Mouse (Mus musculus) hindbrain, embryonic 11.5 days (tissue): ENCODE results near the gene Trim2. TPM values are rescaled to one million over a fixed set of nuclear protein-coding genes. Genes with fewer than 3 reads are reported as not detected.

Experiments used
- ATAC-seq: fragments of 200-750 bp; cut with Nextera tagmentation; 2 replicates; pipeline ENCODE4 v1.8.0; 2017; ENCODE audit warnings: mild to moderate bottlenecking, moderate TSS enrichment, moderate library complexity; ENCODE audit not compliant: low FRiP score
- DNase-seq: peaks from one replicate; pipeline ENCODE4 v3.0.0-alpha.2; 2015; ENCODE audit warnings: low spot score
- H3K27ac ChIP-seq: fragments of 300-500 bp; sonication (generic); 2 replicates; pipeline ENCODE4 v1.5.1; 2014; ENCODE audit warnings: mild to moderate bottlenecking, low read depth, low read length
- H3K27me3 ChIP-seq: fragments of 300-500 bp; sonication (generic); 2 replicates; pipeline ENCODE4 v1.6.1; 2014; ENCODE audit warnings: mild to moderate bottlenecking, low read length, moderate library complexity, mixed read lengths; ENCODE audit not compliant: control insufficient read depth, insufficient read depth
- H3K36me3 ChIP-seq: fragments of 300-500 bp; sonication (generic); 2 replicates; pipeline ENCODE4 v1.6.1; 2014; ENCODE audit warnings: mild to moderate bottlenecking, low read length, moderate library complexity, mixed read lengths; ENCODE audit not compliant: control insufficient read depth, insufficient read depth
- H3K4me1 ChIP-seq: fragments of 300-500 bp; sonication (generic); replicated peaks from 2 replicates; pipeline ENCODE4 v1.6.1; 2014; ENCODE audit warnings: low read length, mixed read lengths; ENCODE audit not compliant: control insufficient read depth, insufficient read depth
- H3K4me2 ChIP-seq: fragments of 300-500 bp; sonication (generic); replicated peaks from 2 replicates; pipeline ENCODE4 v1.6.1; 2014; ENCODE audit warnings: mild to moderate bottlenecking, low read depth, low read length
- H3K4me3 ChIP-seq: fragments of 300-500 bp; sonication (generic); 2 replicates; pipeline ENCODE4 v1.5.1; 2014; ENCODE audit warnings: low read depth, low read length
- H3K9ac ChIP-seq: fragments of 300-500 bp; sonication (generic); 2 replicates; pipeline ENCODE4 v1.6.1; 2014; ENCODE audit warnings: low read depth, low read length
- H3K9me3 ChIP-seq: fragments of 300-500 bp; sonication (generic); 2 replicates; pipeline ENCODE4 v1.6.1; 2016; ENCODE audit warnings: low read length; ENCODE audit not compliant: control insufficient read depth
- WGBS: fragments of 180-500 bp; shearing (Covaris S2); extraction: QIAGEN DNeasy Blood & Tissue Kit; methylation state at CpG from one replicate; pipeline ENCODE4 v1.1.7; 2014; 5-methylcytosine and 5-hydroxymethylcytosine counted together
- polyA plus RNA-seq: library from polyadenylated mRNA; unstranded; fragments of >200 nt; fragmentation: Nextera tagmentation; extraction: Ambion mirVana; gene quantifications from 2 replicates; pipeline ENCODE4 v1.2.1, GENCODE M21; 2014

Trim2 gene
- polyA plus RNA-seq, 1 experiment from 2014 or later, result 104 TPM

DNA sequence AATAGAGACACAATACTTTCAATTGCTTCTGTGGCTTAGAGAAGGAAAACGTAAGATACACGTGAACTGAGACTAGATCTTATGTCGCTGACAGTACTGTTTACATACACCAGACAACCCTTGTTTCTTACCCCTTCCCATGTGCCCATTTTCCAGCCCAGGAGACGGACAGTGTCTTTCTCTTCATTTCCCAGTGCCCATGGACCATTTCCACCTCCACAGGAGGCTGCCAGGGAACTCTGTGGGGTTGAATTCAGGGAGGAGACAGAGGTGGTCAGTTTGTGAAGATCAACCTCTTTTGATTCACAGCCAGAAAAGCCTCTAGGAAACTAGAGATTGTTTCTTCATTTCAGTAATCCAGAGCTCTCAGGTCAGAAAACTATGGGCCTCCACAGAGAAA lies 5.0 kb downstream of the Trim2 start:
- Histone ChIP-seq H3K9ac (no peak overlapping the region), H3K9me3 (no peaks in the 10 kb centered on the region), H3K4me3 (no peak overlapping the region), H3K4me2 (no peak overlapping the region), H3K27ac (no peak overlapping the region), H3K4me1 (peaks cover 4% of the 10 kb centered on the region), H3K27me3 (peaks cover 2% of the 10 kb centered on the region; the same call in 1 of the 2 replicates), H3K36me3 (no peaks in the 10 kb centered on the region)
- no peak for DNase-seq
- 81% methylated on average over 4 of the region's 4 CpGs for WGBS
- ATAC-seq, result no peak

DNA sequence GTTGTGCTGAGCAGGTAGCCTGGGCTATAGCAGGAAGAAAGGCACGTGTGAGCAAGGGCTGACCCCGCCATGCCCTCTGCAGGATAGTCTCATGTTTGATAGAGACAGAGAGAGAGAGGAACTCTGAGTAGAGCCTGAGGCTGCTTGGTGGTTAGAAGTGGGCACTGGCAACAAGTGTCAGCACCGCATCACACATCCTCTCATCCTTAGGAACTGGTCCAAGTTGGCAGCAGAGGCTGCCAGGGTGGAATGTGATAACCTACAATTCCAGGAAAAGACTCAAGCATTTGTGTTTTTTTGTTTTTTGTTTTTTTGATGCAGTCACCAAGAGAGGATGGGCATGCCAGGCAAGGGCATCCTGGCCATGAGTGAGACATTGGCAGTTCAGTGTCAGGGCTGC lies 8.5 kb downstream of the Trim2 start:
- Histone ChIP-seq H3K9ac (no peak overlapping the region), H3K4me2 (no peak overlapping the region), H3K27ac (no peak overlapping the region), H3K27me3 (no peaks in the 10 kb centered on the region), H3K36me3 (no peaks in the 10 kb centered on the region), H3K4me1 (no peaks in the 10 kb centered on the region), H3K4me3 (no peak overlapping the region), H3K9me3 (no peaks in the 10 kb centered on the region)
- WGBS, result 68% methylated on average over 3 of the region's 3 CpGs
- ATAC-seq, result no peak
- no peak for DNase-seq

DNA sequence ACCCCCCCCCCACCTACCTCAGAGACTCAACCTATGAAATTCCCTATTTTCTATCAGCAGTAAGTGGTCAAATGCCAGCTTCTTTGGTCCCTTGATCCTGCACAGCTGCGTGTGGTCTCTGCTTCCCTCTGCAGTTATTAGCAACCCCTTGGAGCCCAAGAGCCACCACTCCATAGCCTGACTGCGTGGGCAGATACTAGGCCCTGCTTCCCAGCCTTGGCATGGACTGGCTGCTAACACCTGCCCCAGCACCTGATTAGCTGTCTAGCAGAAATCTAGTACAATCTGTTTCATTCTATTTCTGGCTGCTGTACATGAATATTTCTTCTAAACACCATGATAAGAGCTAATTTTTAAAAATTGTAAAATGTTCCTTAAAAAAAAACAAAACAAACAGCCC lies 10.0 kb downstream of the Trim2 start:
- DNase-seq, result no peak
- H3K27me3 ChIP-seq, result no peaks in the 10 kb centered on the region
- WGBS, result 73% methylated on average over 2 of the region's 2 CpGs
- H3K4me3 ChIP-seq, result no peak overlapping the region
- no peaks in the 10 kb centered on the region for H3K36me3 ChIP-seq
- H3K9me3 ChIP-seq, result no peaks in the 10 kb centered on the region
- no peaks in the 10 kb centered on the region for H3K4me1 ChIP-seq
- no peak overlapping the region for H3K27ac ChIP-seq
- no peak overlapping the region for H3K9ac ChIP-seq
- no peak for ATAC-seq
- no peak overlapping the region for H3K4me2 ChIP-seq

DNA sequence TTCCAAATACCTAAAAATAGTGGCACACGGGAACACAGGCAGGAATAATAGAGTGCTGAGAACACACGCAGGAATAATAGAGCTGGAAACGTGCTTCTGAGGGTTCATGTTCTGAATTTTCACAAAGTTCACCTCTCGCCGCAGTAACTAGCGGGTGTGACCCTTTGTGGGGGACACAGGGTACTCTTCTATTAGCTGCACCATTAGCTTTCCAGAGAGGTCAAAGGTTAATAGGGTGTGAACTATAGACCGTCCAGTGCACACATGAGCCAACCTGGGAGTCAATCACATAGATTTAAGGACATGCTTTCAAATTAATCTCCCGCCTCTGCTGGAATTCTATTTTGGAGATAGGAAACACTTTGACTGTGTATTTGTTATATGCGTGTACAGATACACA lies 11.9 kb downstream of the Trim2 start:
- Histone ChIP-seq H3K36me3 (no peaks in the 10 kb centered on the region), H3K4me3 (no peak overlapping the region), H3K4me1 (no peaks in the 10 kb centered on the region), H3K27ac (no peak overlapping the region), H3K9ac (no peak overlapping the region), H3K9me3 (no peaks in the 10 kb centered on the region), H3K27me3 (no peaks in the 10 kb centered on the region), H3K4me2 (no peak overlapping the region)
- WGBS, result 53% methylated on average over 9 of the region's 9 CpGs
- ATAC-seq (no peak), DNase-seq (no peak)

- H3K27ac ChIP-seq, result no peak overlapping the region
These were observed 12.7 kb downstream of the Trim2 start for GRCm38 (mm10) chr3:84293666-84294595.

DNA sequence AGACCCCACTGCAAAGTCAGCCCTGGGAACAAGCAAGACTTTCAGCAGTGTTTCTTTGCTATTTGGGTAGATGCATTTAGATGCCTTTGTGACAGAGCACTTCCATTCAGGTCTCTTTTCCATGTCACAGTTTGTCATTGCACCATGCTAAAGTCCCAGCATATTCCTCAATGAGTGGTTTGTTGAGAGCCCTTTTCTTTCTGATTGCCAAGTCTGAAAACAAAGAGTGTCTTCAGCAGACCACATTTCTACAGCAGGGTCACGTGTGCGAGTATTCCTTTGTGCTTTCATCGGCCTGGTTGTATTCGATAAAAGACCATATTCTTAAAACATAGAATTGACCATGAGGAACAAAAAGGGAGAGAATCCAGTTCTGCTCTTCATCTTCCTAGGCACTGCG lies 14.4 kb downstream of the Trim2 start:
- Histone ChIP-seq H3K4me2 (no peak overlapping the region), H3K9ac (no peak overlapping the region), H3K4me3 (no peak overlapping the region), H3K9me3 (no peaks in the 10 kb centered on the region), H3K27ac (no peak overlapping the region), H3K27me3 (no peaks in the 10 kb centered on the region), H3K36me3 (no peaks in the 10 kb centered on the region), H3K4me1 (no peaks in the 10 kb centered on the region)
- DNase-seq, result no peak
- 83% methylated on average over 5 of the region's 5 CpGs for WGBS
- no peak for ATAC-seq

More at GRCm38 (mm10) chr3:84293666-84294595, 12.7 kb downstream of the Trim2 start:
- H3K9me3 ChIP-seq, result no peaks in the 10 kb centered on the region
- H3K27me3 ChIP-seq, result no peaks in the 10 kb centered on the region
- H3K36me3 ChIP-seq, result no peaks in the 10 kb centered on the region
- DNase-seq (no peak), ATAC-seq (no peak)
- H3K4me3 ChIP-seq, result no peak overlapping the region
- no peak overlapping the region for H3K9ac ChIP-seq
- no peak overlapping the region for H3K4me2 ChIP-seq
- WGBS, result 78% methylated on average over 13 of the region's 13 CpGs
- no peaks in the 10 kb centered on the region for H3K4me1 ChIP-seq

DNA sequence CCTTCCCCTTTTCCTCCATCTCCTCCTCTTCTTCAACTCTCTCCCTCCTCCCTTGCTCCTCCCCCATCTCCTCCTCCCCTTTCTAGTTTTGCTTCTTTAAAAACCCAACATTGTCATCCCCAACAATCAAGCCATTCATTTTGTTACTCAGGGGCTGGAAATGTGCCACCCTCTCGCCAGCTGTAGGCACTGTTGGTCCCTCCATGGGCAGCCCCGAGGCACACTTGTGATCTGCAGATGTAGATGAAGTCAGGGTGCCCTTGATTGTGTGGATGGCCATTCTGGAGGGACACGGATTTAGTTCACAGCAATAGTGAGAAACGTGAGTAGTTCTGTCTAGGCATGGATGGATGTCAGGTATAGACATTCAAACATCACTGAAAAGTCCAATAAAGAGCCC lies 17.7 kb downstream of the Trim2 start:
- H3K9me3 ChIP-seq, result no peaks in the 10 kb centered on the region
- peaks cover 7% of the 10 kb centered on the region for H3K4me1 ChIP-seq
- ATAC-seq (no peak), DNase-seq (no peak)
- WGBS, result 83% methylated on average over 4 of the region's 4 CpGs
- no peak overlapping the region for H3K4me3 ChIP-seq
- no peaks in the 10 kb centered on the region for H3K27me3 ChIP-seq
- no peak overlapping the region for H3K4me2 ChIP-seq
- H3K27ac ChIP-seq, result no peak overlapping the region
- H3K9ac ChIP-seq, result no peak overlapping the region
- H3K36me3 ChIP-seq, result no peaks in the 10 kb centered on the region

- peaks cover 10% of the 10 kb centered on the region for H3K4me1 ChIP-seq
- no peaks in the 10 kb centered on the region for H3K36me3 ChIP-seq
- no peaks in the 10 kb centered on the region for H3K27me3 ChIP-seq
- no peak overlapping the region for H3K27ac ChIP-seq
- no peak overlapping the region for H3K9ac ChIP-seq
- H3K4me3 ChIP-seq, result no peak overlapping the region
- no peaks in the 10 kb centered on the region for H3K9me3 ChIP-seq
- no peak for ATAC-seq
- H3K4me2 ChIP-seq, result no peak overlapping the region
- 85% methylated on average over 2 of the region's 3 CpGs for WGBS
- no peak for DNase-seq
These were observed 19.4 kb downstream of the Trim2 start for GRCm38 (mm10) chr3:84287256-84287655.

GRCm38 (mm10) chr3:84286311-84286710 lies 20.4 kb downstream of the Trim2 start:
- H3K4me2 ChIP-seq, result no peak overlapping the region
- no peak overlapping the region for H3K9ac ChIP-seq
- no peak overlapping the region for H3K27ac ChIP-seq
- no peaks in the 10 kb centered on the region for H3K36me3 ChIP-seq
- no peak for DNase-seq
- H3K9me3 ChIP-seq, result no peaks in the 10 kb centered on the region
- WGBS, result 82% methylated on average over 5 of the region's 5 CpGs
- no peak for ATAC-seq
- H3K4me1 ChIP-seq, result peaks cover 11% of the 10 kb centered on the region
- H3K4me3 ChIP-seq, result no peak overlapping the region
- H3K27me3 ChIP-seq, result no peaks in the 10 kb centered on the region
